40 mouse cellular contexts compared by ENCODE assay signal in genomic region chr5:16838991-16839390, GRCm38 (mm10). TPM values are rescaled to one million over a fixed set of nuclear protein-coding genes. Genes with fewer than 3 reads are reported as not detected.
"Had no signal": no experiment of that assay in that cellular context is flagged by ENCODE, and none has a peak within 500 bp of the region (broad histone marks: within the 10 kb centered on the region; RNA-seq: fewer than 3 reads in every experiment).

No protein-coding gene starts in this region.

- H3K4me3 ChIP-seq: gastrocnemius, adult 2 months; heart, embryonic 10.5 days; heart, embryonic 12.5 days; hindbrain, embryonic 10.5 days; hindbrain, embryonic 12.5 days; intestine, embryonic 15.5 days; kidney, embryonic 15.5 days; limb, embryonic 13.5 days; limb, embryonic 15.5 days; liver, embryonic 12.5 days had no signal

- ATAC-seq: hindbrain, embryonic 16.5 days; inflammation-experienced regulatory T-cells, adult 6 months; intestine, embryonic 15.5 days; liver, embryonic 12.5 days had no signal

- H3K4me2 ChIP-seq: heart, embryonic 12.5 days; hindbrain, embryonic 12.5 days; hindbrain, embryonic 14.5 days; intestine, embryonic 15.5 days; kidney, embryonic 15.5 days; limb, embryonic 13.5 days; limb, embryonic 15.5 days; liver, embryonic 12.5 days had no signal

- H3K27me3 ChIP-seq: heart, embryonic 12.5 days; hindbrain, embryonic 12.5 days; intestine, embryonic 15.5 days; kidney, embryonic 15.5 days; limb, embryonic 13.5 days; limb, embryonic 15.5 days; liver, embryonic 12.5 days had no signal

- H3K9ac ChIP-seq: heart, embryonic 12.5 days; hindbrain, embryonic 12.5 days; hindbrain, embryonic 14.5 days; intestine, embryonic 15.5 days; kidney, embryonic 15.5 days; limb, embryonic 13.5 days; limb, embryonic 15.5 days; liver, embryonic 12.5 days; liver, embryonic 14.5 days had no signal

- DNase-seq: gastrocnemius, adult 2 months; gastrocnemius, postnatal 25 days; heart, adult 18-20 months; heart, postnatal 10 days; heart, postnatal 4 days; kidney, adult 11 months; kidney, adult 2 months; kidney, adult 9 months; kidney, postnatal 14 days; kidney, postnatal 36 days; layer of hippocampus, adult 9-11 months; layer of hippocampus, postnatal 36 days; left cerebral cortex, postnatal 4 days had no signal

- H3K4me1 ChIP-seq: heart, embryonic 10.5 days; heart, embryonic 12.5 days; hindbrain, embryonic 10.5 days; hindbrain, embryonic 12.5 days; intestine, embryonic 15.5 days; kidney, embryonic 15.5 days; limb, embryonic 15.5 days; liver, embryonic 12.5 days had no signal

- H3K9me3 ChIP-seq: heart, embryonic 10.5 days; heart, embryonic 12.5 days; hindbrain, embryonic 10.5 days; hindbrain, embryonic 12.5 days; intestine, embryonic 15.5 days; kidney, embryonic 15.5 days; limb, embryonic 13.5 days; limb, embryonic 15.5 days; liver, embryonic 12.5 days had no signal

- H3K36me3 ChIP-seq: heart, embryonic 10.5 days; heart, embryonic 12.5 days; hindbrain, embryonic 10.5 days; hindbrain, embryonic 12.5 days; intestine, embryonic 15.5 days; kidney, embryonic 15.5 days; limb, embryonic 13.5 days; limb, embryonic 15.5 days; liver, embryonic 12.5 days had no signal

- H3K27ac ChIP-seq: gastrocnemius, adult 2 months; heart, embryonic 10.5 days; hindbrain, embryonic 10.5 days; hindbrain, embryonic 12.5 days; hindbrain, embryonic 14.5 days; intestine, embryonic 15.5 days; kidney, embryonic 15.5 days; kidney, postnatal 0 days; limb, embryonic 13.5 days; limb, embryonic 15.5 days; liver, embryonic 12.5 days; liver, embryonic 14.5 days had no signal

RNA-seq across cellular contexts. Expression of gene Gm28710, which starts 47.4 kb away (rescaled TPM):
- total RNA-seq: gastrocnemius, adult 2 months; gastrocnemius, postnatal 25 days; gastrocnemius, postnatal 4 days; granulocyte monocyte progenitor cell, adult 5-6 weeks; heart, adult 18-20 months; heart, adult 8-10 months; heart, postnatal 10 days; heart, postnatal 25 days; heart, postnatal 4 days; layer of hippocampus, adult 18-20 months; layer of hippocampus, adult 8-10 months; layer of hippocampus, postnatal 14 days; layer of hippocampus, postnatal 36 days; left cerebral cortex, adult 18-20 months; left cerebral cortex, adult 8-10 months; left cerebral cortex, postnatal 25 days; left cerebral cortex, postnatal 4 days; liver, adult 2 months had no signal
- polyA plus RNA-seq: heart, embryonic 12.5 days; heart, embryonic 14.5 days; hindbrain, embryonic 10.5 days; hindbrain, embryonic 12.5 days; hindbrain, embryonic 14.5 days; hindbrain, embryonic 16.5 days; inflammation-experienced regulatory T-cells, adult 6 months; kidney, adult 2 months; kidney, embryonic 15.5 days; kidney, postnatal 0 days; limb, embryonic 11.5 days; limb, embryonic 15.5 days; liver, adult 2 months; liver, embryonic 12.5 days; liver, embryonic 14.5 days had no signal
